Mouse (Mus musculus) ES-E14 (cell line): Measurements from ENCODE around the gene Calr4.

ENCODE experiments used
- CHD2 ChIP-seq: IDR thresholded peaks from 2 replicates; pipeline ENCODE4 v1.6.1; 2014; ENCODE audit warnings: mild to moderate bottlenecking, low read depth, low read length, inconsistent platforms
- HCFC1 ChIP-seq: IDR thresholded peaks from 2 replicates; pipeline ENCODE4 v1.6.1; 2012; ENCODE audit warnings: low read length, inconsistent platforms, borderline replicate concordance; ENCODE audit not compliant: insufficient read depth
- MAFK ChIP-seq: IDR thresholded peaks from 2 replicates; pipeline ENCODE4 v1.6.1; 2014; ENCODE audit warnings: mild to moderate bottlenecking, low read depth, low read length, inconsistent platforms; ENCODE audit not compliant: insufficient read depth

DNA sequence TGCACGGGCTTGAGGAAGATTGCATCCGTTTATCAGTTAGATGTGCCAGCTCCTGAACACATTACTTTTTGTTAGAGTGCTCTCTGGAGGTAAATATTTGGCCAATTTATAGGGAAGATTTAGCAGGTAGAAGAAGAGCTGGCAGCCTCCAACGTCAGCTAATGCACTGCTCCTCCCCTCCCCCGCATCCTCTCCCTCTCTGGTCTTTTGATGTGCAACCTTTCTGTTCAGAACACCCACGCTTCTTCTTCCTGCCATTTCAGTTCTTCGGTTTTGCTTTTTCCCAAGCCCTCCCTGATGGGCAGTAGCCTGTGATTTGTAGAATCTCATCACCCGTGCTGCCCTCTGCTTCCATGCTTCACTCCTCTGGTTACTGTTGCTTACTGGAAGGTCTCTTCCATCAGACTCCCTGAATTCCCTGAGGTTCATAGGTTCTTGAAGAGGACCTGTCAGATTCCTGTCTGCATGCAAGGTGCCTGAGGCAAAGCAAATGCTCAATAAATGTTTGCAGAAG is 4.5 kb upstream of the Calr4 start:
- TF ChIP-seq HCFC1: no peak
- no peak for TF ChIP-seq MAFK
- TF ChIP-seq CHD2: no peak
